Mouse (Mus musculus): Measurements from ENCODE around the gene Rdh9. TPM values are rescaled to one million over a fixed set of nuclear protein-coding genes. Genes with fewer than 3 reads are reported as not detected.
"Not testable (repeated sequence)": the region's sequence is repeated elsewhere in the genome, so short reads cannot be mapped to it uniquely, and the experiment has no call there.

Gene Rdh9
- polyA plus RNA-seq, 1 experiment: not detected

GRCm38 (mm10) chr10:127801612-127802011, 25.4 kb downstream of the Rdh9 start:
- H3K4me1 ChIP-seq (ENCODE audit: control insufficient read depth, insufficient read depth, low read length): no peaks in the 10 kb centered on the region
- no peak overlapping the region for H3K27ac ChIP-seq (ENCODE audit: insufficient read depth, low read depth, low read length)
- H3K4me3 ChIP-seq (ENCODE audit: insufficient read depth, low read length): no peak overlapping the region
- TF ChIP-seq CTCF (IDR thresholded peaks at IDR 0.05; ENCODE audit: low read depth, low read length) (no peak), POLR2A (IDR thresholded peaks at IDR 0.05; ENCODE audit: borderline replicate concordance, low read depth, low read length) (no peak)

- Histone ChIP-seq H3K4me3 (ENCODE audit: insufficient read depth, low read length) (no peak overlapping the region), H3K27ac (ENCODE audit: insufficient read depth, low read depth, low read length) (no peak overlapping the region), H3K4me1 (ENCODE audit: control insufficient read depth, insufficient read depth, low read length) (no peaks in the 10 kb centered on the region)
- TF ChIP-seq POLR2A (IDR thresholded peaks at IDR 0.05; ENCODE audit: borderline replicate concordance, low read depth, low read length) (no peak), CTCF (IDR thresholded peaks at IDR 0.05; ENCODE audit: low read depth, low read length) (no peak)
These were observed 26.1 kb downstream of the Rdh9 start for GRCm38 (mm10) chr10:127802236-127802635.

- Histone ChIP-seq H3K4me3 (ENCODE audit: insufficient read depth, low read length) (no peak overlapping the region), H3K27ac (ENCODE audit: insufficient read depth, low read depth, low read length) (no peak overlapping the region), H3K4me1 (ENCODE audit: control insufficient read depth, insufficient read depth, low read length) (no peaks in the 10 kb centered on the region)
- no peak for TF ChIP-seq POLR2A (IDR thresholded peaks at IDR 0.05; ENCODE audit: borderline replicate concordance, low read depth, low read length)
- no peak for TF ChIP-seq CTCF (IDR thresholded peaks at IDR 0.05; ENCODE audit: low read depth, low read length)
These were observed 28.2 kb downstream of the Rdh9 start for GRCm38 (mm10) chr10:127804416-127804815.

GRCm38 (mm10) chr10:127815888-127816287, 39.7 kb downstream of the Rdh9 start:
- Histone ChIP-seq H3K4me3 (ENCODE audit: insufficient read depth, low read length) (no peak overlapping the region), H3K4me1 (ENCODE audit: control insufficient read depth, insufficient read depth, low read length) (no peaks in the 10 kb centered on the region), H3K27ac (ENCODE audit: insufficient read depth, low read depth, low read length) (no peak overlapping the region)
- TF ChIP-seq POLR2A (IDR thresholded peaks at IDR 0.05; ENCODE audit: borderline replicate concordance, low read depth, low read length): no peak

GRCm38 (mm10) chr10:127817268-127817910, 41.2 kb downstream of the Rdh9 start:
- H3K27ac ChIP-seq (ENCODE audit: insufficient read depth, low read depth, low read length); H3K4me1 ChIP-seq (ENCODE audit: control insufficient read depth, insufficient read depth, low read length); H3K4me3 ChIP-seq (ENCODE audit: insufficient read depth, low read length): not testable (repeated sequence)

GRCm38 (mm10) chr10:127821806-127822205, 45.6 kb downstream of the Rdh9 start:
- H3K4me1 ChIP-seq (ENCODE audit: control insufficient read depth, insufficient read depth, low read length); H3K27ac ChIP-seq (ENCODE audit: insufficient read depth, low read depth, low read length); H3K4me3 ChIP-seq (ENCODE audit: insufficient read depth, low read length): not testable (repeated sequence)

GRCm38 (mm10) chr10:127825386-127825785, 49.2 kb downstream of the Rdh9 start:
- Histone ChIP-seq H3K27ac (ENCODE audit: insufficient read depth, low read depth, low read length) (no peak overlapping the region), H3K4me3 (ENCODE audit: insufficient read depth, low read length) (no peak overlapping the region), H3K4me1 (ENCODE audit: control insufficient read depth, insufficient read depth, low read length) (no peaks in the 10 kb centered on the region)
- TF ChIP-seq CTCF (IDR thresholded peaks at IDR 0.05; ENCODE audit: low read depth, low read length) (peak; percentile 16; the same call in 1 of the 2 replicates), POLR2A (IDR thresholded peaks at IDR 0.05; ENCODE audit: borderline replicate concordance, low read depth, low read length) (no peak)

- no peak overlapping the region for H3K27ac ChIP-seq (ENCODE audit: insufficient read depth, low read depth, low read length)
- H3K4me3 ChIP-seq (ENCODE audit: insufficient read depth, low read length): no peak overlapping the region
- H3K4me1 ChIP-seq (ENCODE audit: control insufficient read depth, insufficient read depth, low read length): no peaks in the 10 kb centered on the region
- TF ChIP-seq POLR2A (IDR thresholded peaks at IDR 0.05; ENCODE audit: borderline replicate concordance, low read depth, low read length) (no peak), CTCF (IDR thresholded peaks at IDR 0.05; ENCODE audit: low read depth, low read length) (no peak)
These were observed 52.9 kb downstream of the Rdh9 start for GRCm38 (mm10) chr10:127829121-127829520.

GRCm38 (mm10) chr10:127834186-127834585, 58.0 kb downstream of the Rdh9 start:
- not testable (repeated sequence) for H3K27ac ChIP-seq (ENCODE audit: insufficient read depth, low read depth, low read length); H3K4me3 ChIP-seq (ENCODE audit: insufficient read depth, low read length); H3K4me1 ChIP-seq (ENCODE audit: control insufficient read depth, insufficient read depth, low read length)

- no peaks in the 10 kb centered on the region for H3K4me1 ChIP-seq (ENCODE audit: control insufficient read depth, insufficient read depth, low read length)
- no peak overlapping the region for H3K27ac ChIP-seq (ENCODE audit: insufficient read depth, low read depth, low read length)
- TF ChIP-seq CTCF (IDR thresholded peaks at IDR 0.05; ENCODE audit: low read depth, low read length) (no peak), POLR2A (IDR thresholded peaks at IDR 0.05; ENCODE audit: borderline replicate concordance, low read depth, low read length) (no peak)
- H3K4me3 ChIP-seq (ENCODE audit: insufficient read depth, low read length): no peak overlapping the region
These were observed 59.1 kb downstream of the Rdh9 start for GRCm38 (mm10) chr10:127835292-127835691.

GRCm38 (mm10) chr10:127837793-127838192, 61.6 kb downstream of the Rdh9 start:
- H3K4me1 ChIP-seq (ENCODE audit: control insufficient read depth, insufficient read depth, low read length); H3K4me3 ChIP-seq (ENCODE audit: insufficient read depth, low read length): not testable (repeated sequence)

More at GRCm38 (mm10) chr10:127837793-127838192, 61.6 kb downstream of the Rdh9 start:
- not testable (repeated sequence) for H3K27ac ChIP-seq (ENCODE audit: insufficient read depth, low read depth, low read length)
